Mouse (Mus musculus) midbrain, embryonic 11.5 days (tissue): ENCODE data around the gene Hlf. TPM values are rescaled to one million over a fixed set of nuclear protein-coding genes. Genes with fewer than 3 reads are reported as not detected.

Experiments used
- ATAC-seq: fragments of 200-750 bp; cut with Nextera tagmentation; 2 replicates; pipeline ENCODE4 v1.8.0; 2017; ENCODE audit warnings: moderate TSS enrichment, moderate library complexity; ENCODE audit not compliant: low FRiP score
- DNase-seq: peaks from one replicate; pipeline ENCODE4 v3.0.0; 2015; ENCODE audit warnings: low spot score; ENCODE audit errors: missing footprints
- H3K27ac ChIP-seq: fragments of 300-500 bp; sonication (generic); 2 replicates; pipeline ENCODE4 v1.5.1; 2014; ENCODE audit warnings: low read depth, low read length
- H3K27me3 ChIP-seq: fragments of 300-500 bp; sonication (generic); 2 replicates; pipeline ENCODE4 v1.6.1; 2014; ENCODE audit warnings: mild to moderate bottlenecking, low read length, moderate library complexity, mixed read lengths; ENCODE audit not compliant: control insufficient read depth, insufficient read depth
- H3K36me3 ChIP-seq: fragments of 300-500 bp; sonication (generic); 2 replicates; pipeline ENCODE4 v1.6.1; 2014; ENCODE audit warnings: mild to moderate bottlenecking, low read length, moderate library complexity, mixed read lengths; ENCODE audit not compliant: control insufficient read depth, insufficient read depth
- H3K4me1 ChIP-seq: fragments of 300-500 bp; sonication (generic); 2 replicates; pipeline ENCODE4 v1.6.1; 2014; ENCODE audit warnings: low read length; ENCODE audit not compliant: control insufficient read depth, insufficient read depth
- H3K4me2 ChIP-seq: fragments of 300-500 bp; sonication (generic); 2 replicates; pipeline ENCODE4 v1.6.1; 2014; ENCODE audit warnings: mild to moderate bottlenecking, moderate library complexity
- H3K4me3 ChIP-seq: fragments of 300-500 bp; sonication (generic); 2 replicates; pipeline ENCODE4 v1.5.1; 2014; ENCODE audit warnings: low read depth, low read length
- H3K9ac ChIP-seq: fragments of 300-500 bp; sonication (generic); 2 replicates; pipeline ENCODE4 v1.6.1; 2014; ENCODE audit warnings: low read length
- H3K9me3 ChIP-seq: fragments of 300-500 bp; sonication (generic); 2 replicates; pipeline ENCODE4 v1.6.1; 2016; ENCODE audit warnings: low read length; ENCODE audit not compliant: control insufficient read depth
- WGBS: fragments of 180-500 bp; shearing (Covaris S2); extraction: QIAGEN DNeasy Blood & Tissue Kit; methylation state at CpG from one replicate; pipeline ENCODE4 v1.1.7; 2014; 5-methylcytosine and 5-hydroxymethylcytosine counted together
- polyA plus RNA-seq: library from polyadenylated mRNA; unstranded; fragments of >200 nt; fragmentation: Nextera tagmentation; extraction: Ambion mirVana; gene quantifications from 2 replicates; pipeline ENCODE4 v1.2.1, GENCODE M21; 2014

Hlf gene
- polyA plus RNA-seq, 1 experiment from 2014 or later: 2.0 TPM

DNA sequence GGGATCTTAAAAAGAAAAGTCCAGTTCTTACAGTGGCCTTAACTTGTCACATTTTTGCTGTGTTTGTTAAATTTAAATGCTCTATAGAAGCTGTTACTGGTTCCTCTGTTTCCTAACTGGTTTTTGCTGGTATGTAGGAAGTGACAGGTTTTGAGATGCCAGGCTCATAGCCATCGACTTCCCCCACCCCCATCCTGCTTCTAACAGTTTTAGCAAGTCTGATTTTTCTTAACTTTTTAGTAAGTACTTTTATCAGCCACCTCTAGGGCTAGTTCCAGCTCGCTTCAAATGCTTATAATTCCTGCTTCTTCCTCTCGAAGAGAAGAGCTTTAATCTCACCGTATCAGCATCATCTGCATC is 40.6 kb downstream of the Hlf start:
- Histone ChIP-seq H3K4me2 (no peak overlapping the region), H3K27ac (no peak overlapping the region), H3K9me3 (no peaks in the 10 kb centered on the region), H3K27me3 (no peaks in the 10 kb centered on the region), H3K4me1 (0 out of 2 replicates have a peak, but pooled peaks cover 2% of the 10 kb centered on the region), H3K36me3 (no peaks in the 10 kb centered on the region), H3K9ac (no peak overlapping the region), H3K4me3 (no peak overlapping the region)
- DNase-seq: no peak
- 71% methylated on average over 4 of the region's 4 CpGs for WGBS
- no peak for ATAC-seq

- no peak overlapping the region for H3K9ac ChIP-seq
- no peaks in the 10 kb centered on the region for H3K9me3 ChIP-seq
- no peaks in the 10 kb centered on the region for H3K27me3 ChIP-seq
- ATAC-seq: no peak
- no peak for DNase-seq
- H3K27ac ChIP-seq: no peak overlapping the region
- no peaks in the 10 kb centered on the region for H3K36me3 ChIP-seq
- H3K4me1 ChIP-seq: 0 out of 2 replicates have a peak, but pooled peaks cover 2% of the 10 kb centered on the region
- no peak overlapping the region for H3K4me2 ChIP-seq
- H3K4me3 ChIP-seq: no peak overlapping the region
- 87% methylated on average over 6 of the region's 6 CpGs for WGBS
Observed at GRCm38 (mm10) chr11:90349486-90350152, 41.1 kb downstream of the Hlf start.

- Histone ChIP-seq H3K36me3 (no peaks in the 10 kb centered on the region), H3K9ac (no peak overlapping the region), H3K4me1 (0 out of 2 replicates have a peak, but pooled peaks cover 2% of the 10 kb centered on the region), H3K27ac (no peak overlapping the region), H3K27me3 (no peaks in the 10 kb centered on the region), H3K9me3 (no peaks in the 10 kb centered on the region), H3K4me2 (no peak overlapping the region), H3K4me3 (no peak overlapping the region)
- DNase-seq (no peak), ATAC-seq (peak; percentile 54; the same call in 1 of the 2 replicates)
- WGBS: 57% methylated on average over 13 of the region's 13 CpGs
Observed at GRCm38 (mm10) chr11:90347667-90348459, 42.8 kb downstream of the Hlf start.

DNA sequence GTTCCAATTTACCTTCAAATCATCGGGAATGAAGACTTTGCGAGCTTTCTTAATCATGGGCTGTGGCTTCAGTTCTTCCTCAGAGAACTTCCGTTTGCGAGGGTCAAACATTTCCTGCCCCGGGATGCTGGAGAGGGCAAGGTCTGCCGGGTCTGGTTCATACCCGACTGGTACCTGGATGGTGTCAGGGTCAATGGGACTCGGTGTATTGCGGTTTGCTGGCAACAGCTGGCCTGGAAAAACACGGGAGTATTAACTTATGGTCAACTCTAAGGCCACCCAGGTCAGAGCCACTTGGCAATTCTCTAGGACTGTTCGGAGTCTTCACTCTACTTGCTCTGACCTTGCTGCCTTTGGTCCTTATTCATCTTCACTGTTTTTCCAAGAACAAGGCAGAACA is 44.9 kb downstream of the Hlf start:
- WGBS: 93% methylated on average over 11 of the region's 11 CpGs
- Histone ChIP-seq H3K27me3 (no peaks in the 10 kb centered on the region), H3K4me3 (no peak overlapping the region), H3K9ac (no peak overlapping the region), H3K4me2 (no peak overlapping the region), H3K27ac (no peak overlapping the region), H3K4me1 (no peaks in the 10 kb centered on the region), H3K9me3 (no peaks in the 10 kb centered on the region), H3K36me3 (no peaks in the 10 kb centered on the region)
- DNase-seq: peak; percentile 49
- no peak for ATAC-seq

- no peak overlapping the region for H3K4me2 ChIP-seq
- H3K4me3 ChIP-seq: no peak overlapping the region
- no peaks in the 10 kb centered on the region for H3K36me3 ChIP-seq
- WGBS: 94% methylated on average over 5 of the region's 5 CpGs
- no peak for ATAC-seq
- no peak for DNase-seq
- H3K9me3 ChIP-seq: no peaks in the 10 kb centered on the region
- H3K27ac ChIP-seq: no peak overlapping the region
- H3K27me3 ChIP-seq: no peaks in the 10 kb centered on the region
- no peaks in the 10 kb centered on the region for H3K4me1 ChIP-seq
- no peak overlapping the region for H3K9ac ChIP-seq
Observed at GRCm38 (mm10) chr11:90342858-90343257, 47.8 kb downstream of the Hlf start.

DNA sequence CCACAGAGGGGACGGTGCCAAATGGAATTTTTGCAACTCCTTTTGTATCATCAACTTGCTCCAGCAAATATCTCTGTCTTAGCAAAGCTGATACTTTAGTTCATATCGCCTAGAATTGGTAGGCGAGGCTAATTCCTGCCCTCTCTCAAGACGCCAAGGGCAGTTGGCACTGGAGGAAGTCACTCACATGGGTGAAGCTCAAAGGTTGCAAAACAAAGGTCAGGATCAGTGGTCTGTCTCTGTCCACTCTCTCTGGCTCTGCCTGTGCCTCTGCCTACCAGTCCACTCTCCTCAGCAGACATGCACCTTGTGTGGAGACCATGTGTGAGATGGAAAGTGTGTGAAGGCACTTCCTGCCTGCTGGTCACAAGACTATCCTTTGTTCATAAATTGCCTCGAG is 48.4 kb downstream of the Hlf start:
- Histone ChIP-seq H3K4me1 (no peaks in the 10 kb centered on the region), H3K4me3 (no peak overlapping the region), H3K27me3 (no peaks in the 10 kb centered on the region), H3K36me3 (no peaks in the 10 kb centered on the region), H3K9ac (no peak overlapping the region), H3K9me3 (no peaks in the 10 kb centered on the region), H3K4me2 (no peak overlapping the region), H3K27ac (no peak overlapping the region)
- no peak for DNase-seq
- WGBS: 86% methylated on average over 5 of the region's 5 CpGs
- ATAC-seq: no peak

DNA sequence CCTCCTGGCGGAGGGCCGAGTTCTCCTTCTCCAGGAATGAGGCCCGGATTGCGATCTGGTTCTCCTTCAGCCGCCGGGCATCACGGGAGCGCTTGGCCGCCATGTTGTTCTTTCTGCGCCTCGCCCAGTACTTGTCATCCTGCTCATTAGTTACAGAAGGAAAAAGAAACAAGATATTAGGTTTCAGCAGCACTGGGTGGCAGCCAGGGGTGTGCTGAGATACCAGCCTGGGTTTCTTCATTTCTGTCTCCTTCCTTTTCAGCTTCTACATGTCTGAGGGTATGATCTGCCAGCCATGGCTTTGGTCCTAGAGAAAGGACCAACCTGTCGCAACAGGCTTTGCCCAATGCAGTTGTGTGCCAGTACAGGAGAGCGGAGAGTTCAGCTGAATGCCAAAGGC is 49.9 kb downstream of the Hlf start:
- no peak overlapping the region for H3K4me2 ChIP-seq
- no peak overlapping the region for H3K4me3 ChIP-seq
- no peaks in the 10 kb centered on the region for H3K36me3 ChIP-seq
- WGBS: 94% methylated on average over 13 of the region's 13 CpGs
- ATAC-seq (no peak), DNase-seq (no peak)
- no peak overlapping the region for H3K9ac ChIP-seq
- H3K4me1 ChIP-seq: no peaks in the 10 kb centered on the region
- H3K27me3 ChIP-seq: no peaks in the 10 kb centered on the region
- no peaks in the 10 kb centered on the region for H3K9me3 ChIP-seq
- H3K27ac ChIP-seq: no peak overlapping the region

- H3K27me3 ChIP-seq: no peaks in the 10 kb centered on the region
- H3K27ac ChIP-seq: no peak overlapping the region
- DNase-seq (no peak), ATAC-seq (no peak)
- no peak overlapping the region for H3K9ac ChIP-seq
- 84% methylated on average over 1 of the region's 1 CpGs for WGBS
- H3K36me3 ChIP-seq: no peaks in the 10 kb centered on the region
- no peak overlapping the region for H3K4me3 ChIP-seq
- no peaks in the 10 kb centered on the region for H3K9me3 ChIP-seq
- H3K4me1 ChIP-seq: no peaks in the 10 kb centered on the region
- H3K4me2 ChIP-seq: no peak overlapping the region
Observed at GRCm38 (mm10) chr11:90334816-90335215, 55.9 kb downstream of the Hlf start.

DNA sequence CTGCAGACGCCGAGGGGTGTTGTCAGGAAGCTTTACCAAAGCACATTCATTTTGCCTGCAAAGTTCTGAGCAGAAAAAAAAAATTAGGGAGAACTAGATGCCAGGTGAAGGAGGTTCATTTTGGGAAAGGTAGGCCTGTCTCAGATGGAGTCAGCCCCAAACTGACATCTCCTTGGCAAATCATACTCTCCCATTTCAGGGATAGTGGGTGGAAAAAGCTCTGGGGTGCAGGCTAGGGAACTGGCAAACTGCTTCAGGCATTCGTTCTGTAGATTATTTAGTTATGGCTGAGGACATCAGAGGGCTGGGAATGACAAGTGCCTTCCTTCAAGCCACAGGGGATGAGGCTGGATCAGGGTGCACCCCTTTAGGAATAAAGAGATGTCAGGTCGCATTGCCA is 58.0 kb downstream of the Hlf start:
- H3K9ac ChIP-seq: no peak overlapping the region
- ATAC-seq: no peak

More for the DNA sequence above, 58.0 kb downstream of the Hlf start:
- WGBS: 73% methylated on average over 4 of the region's 4 CpGs
- H3K4me1 ChIP-seq: no peaks in the 10 kb centered on the region
- H3K27me3 ChIP-seq: no peaks in the 10 kb centered on the region
- H3K27ac ChIP-seq: no peak overlapping the region
- H3K36me3 ChIP-seq: no peaks in the 10 kb centered on the region
- H3K4me2 ChIP-seq: no peak overlapping the region
- peak; percentile 71 for DNase-seq
- H3K4me3 ChIP-seq: no peak overlapping the region
- no peaks in the 10 kb centered on the region for H3K9me3 ChIP-seq
